Mouse (Mus musculus) bone marrow macrophage, adult 2 months (primary cell): ENCODE measurements around the gene Bbox1. TPM values are rescaled to one million over a fixed set of nuclear protein-coding genes. Genes with fewer than 3 reads are reported as not detected.

Experiments
- H3K27ac ChIP-seq: 2 replicates; pipeline ENCODE4 v1.5.1; 2012; ENCODE audit warnings: low read depth, low read length; ENCODE audit not compliant: insufficient read depth
- H3K4me1 ChIP-seq: 2 replicates; pipeline ENCODE4 v1.6.1; 2012; ENCODE audit warnings: low read length; ENCODE audit not compliant: control insufficient read depth, insufficient read depth
- H3K4me3 ChIP-seq: 2 replicates; pipeline ENCODE4 v1.5.1; 2012; ENCODE audit warnings: mild to moderate bottlenecking, low read length, moderate library complexity; ENCODE audit not compliant: insufficient read depth
- CTCF ChIP-seq: IDR thresholded peaks from 2 replicates; pipeline ENCODE4 v1.5.1; 2012; ENCODE audit warnings: low read depth, mild to moderate bottlenecking, low read length, moderate library complexity
- POLR2A ChIP-seq: IDR thresholded peaks from 2 replicates; pipeline ENCODE4 v1.6.1; 2012; ENCODE audit warnings: mild to moderate bottlenecking, low read depth, low read length, borderline replicate concordance
- polyA plus RNA-seq: library from polyadenylated mRNA; stranded (reverse); fragments of >200 nt; gene quantifications from 2 replicates; pipeline ENCODE4 v1.2.4, GENCODE M21; 2012; ENCODE audit not compliant: missing spikeins, insufficient read depth, insufficient read length

Gene Bbox1
- polyA plus RNA-seq, 1 experiment = not detected

GRCm38 (mm10) chr2:110316116-110316883 is 1.9 kb upstream of the Bbox1 start:
- TF ChIP-seq POLR2A = no peak
- no peak for TF ChIP-seq CTCF
- H3K27ac ChIP-seq = no peak overlapping the region
- H3K4me3 ChIP-seq = no peak overlapping the region
- no peaks in the 10 kb centered on the region for H3K4me1 ChIP-seq

GRCm38 (mm10) chr2:110314074-110314473 is 286 bp downstream of the Bbox1 start:
- H3K4me3 ChIP-seq = no peak overlapping the region
- no peaks in the 10 kb centered on the region for H3K4me1 ChIP-seq
- TF ChIP-seq CTCF = no peak
- no peak for TF ChIP-seq POLR2A
- H3K27ac ChIP-seq = no peak overlapping the region

- Histone ChIP-seq H3K4me3 (no peak overlapping the region), H3K4me1 (no peaks in the 10 kb centered on the region), H3K27ac (no peak overlapping the region)
- TF ChIP-seq POLR2A (no peak), CTCF (no peak)
Observed at GRCm38 (mm10) chr2:110313305-110313824, 995 bp downstream of the Bbox1 start.

- Histone ChIP-seq H3K4me3 (no peak overlapping the region), H3K27ac (no peak overlapping the region), H3K4me1 (no peaks in the 10 kb centered on the region)
- TF ChIP-seq POLR2A (no peak), CTCF (no peak)
Observed at GRCm38 (mm10) chr2:110305358-110306283, 8.7 kb downstream of the Bbox1 start.

GRCm38 (mm10) chr2:110302261-110302660 is 12.1 kb downstream of the Bbox1 start:
- Histone ChIP-seq H3K4me3 (no peak overlapping the region), H3K27ac (no peak overlapping the region), H3K4me1 (no peaks in the 10 kb centered on the region)
- TF ChIP-seq POLR2A = no peak
- no peak for TF ChIP-seq CTCF

- H3K27ac ChIP-seq = no peak overlapping the region
- TF ChIP-seq POLR2A (no peak), CTCF (no peak)
- no peaks in the 10 kb centered on the region for H3K4me1 ChIP-seq
- H3K4me3 ChIP-seq = no peak overlapping the region
Observed at GRCm38 (mm10) chr2:110301314-110301713, 13.0 kb downstream of the Bbox1 start.

GRCm38 (mm10) chr2:110294927-110295326 is 19.4 kb downstream of the Bbox1 start:
- H3K27ac ChIP-seq = no peak overlapping the region
- no peak overlapping the region for H3K4me3 ChIP-seq
- H3K4me1 ChIP-seq = no peaks in the 10 kb centered on the region
- no peak for TF ChIP-seq POLR2A
- TF ChIP-seq CTCF = no peak

GRCm38 (mm10) chr2:110287959-110288358 is 26.4 kb downstream of the Bbox1 start:
- no peak for TF ChIP-seq POLR2A
- TF ChIP-seq CTCF = no peak
- Histone ChIP-seq H3K4me3 (no peak overlapping the region), H3K4me1 (no peaks in the 10 kb centered on the region), H3K27ac (no peak overlapping the region)

- H3K4me1 ChIP-seq = no peaks in the 10 kb centered on the region
- no peak overlapping the region for H3K4me3 ChIP-seq
- no peak overlapping the region for H3K27ac ChIP-seq
- no peak for TF ChIP-seq POLR2A
Observed at GRCm38 (mm10) chr2:110285829-110286504, 28.4 kb downstream of the Bbox1 start.
